Mouse (Mus musculus) limb, embryonic 11.5 days (tissue): Measurements from ENCODE around the gene Hdac6. TPM values are rescaled to one million over a fixed set of nuclear protein-coding genes. Genes with fewer than 3 reads are reported as not detected.

Experiments
- ATAC-seq: fragments of 200-750 bp; cut with Nextera tagmentation; 2 replicates; pipeline ENCODE4 v1.8.0; 2017; ENCODE audit warnings: low read depth; ENCODE audit not compliant: insufficient number of reproducible peaks, low FRiP score, low TSS enrichment
- DNase-seq: peaks from one replicate; pipeline ENCODE4 v3.0.0-alpha.2; 2015; ENCODE audit warnings: low spot score
- H3K27ac ChIP-seq: fragments of 300-500 bp; sonication (generic); replicated peaks from 2 replicates; pipeline ENCODE4 v1.5.1; 2014; ENCODE audit warnings: low read depth, mild to moderate bottlenecking, low read length
- H3K27me3 ChIP-seq: fragments of 300-500 bp; sonication (generic); 2 replicates; pipeline ENCODE4 v1.6.1; 2014; ENCODE audit warnings: mild to moderate bottlenecking, low read length, mixed read lengths; ENCODE audit not compliant: control insufficient read depth, insufficient read depth
- H3K36me3 ChIP-seq: fragments of 300-500 bp; sonication (generic); 2 replicates; pipeline ENCODE4 v1.6.1; 2014; ENCODE audit warnings: mild to moderate bottlenecking, low read length, moderate library complexity, mixed read lengths; ENCODE audit not compliant: control insufficient read depth, insufficient read depth
- H3K4me1 ChIP-seq: fragments of 300-500 bp; sonication (generic); 2 replicates; pipeline ENCODE4 v1.6.1; 2014; ENCODE audit warnings: low read length, mixed read lengths; ENCODE audit not compliant: control insufficient read depth, insufficient read depth
- H3K4me2 ChIP-seq: fragments of 300-500 bp; sonication (generic); 2 replicates; pipeline ENCODE4 v1.6.1; 2014; ENCODE audit warnings: low read depth, mild to moderate bottlenecking, moderate library complexity; ENCODE audit not compliant: severe bottlenecking
- H3K4me3 ChIP-seq: fragments of 300-500 bp; sonication (generic); 2 replicates; pipeline ENCODE4 v1.5.1; 2014; ENCODE audit warnings: low read depth, low read length
- H3K9ac ChIP-seq: fragments of 300-500 bp; sonication (generic); 2 replicates; pipeline ENCODE4 v1.6.1; 2014; ENCODE audit warnings: mild to moderate bottlenecking, low read length
- H3K9me3 ChIP-seq: fragments of 300-500 bp; sonication (generic); 2 replicates; pipeline ENCODE4 v1.6.1; 2016; ENCODE audit warnings: low read length; ENCODE audit not compliant: control insufficient read depth
- WGBS: fragments of 180-500 bp; shearing (Covaris S2); extraction: QIAGEN DNeasy Blood & Tissue Kit; methylation state at CpG from one replicate; pipeline ENCODE4 v1.1.7; 2014; 5-methylcytosine and 5-hydroxymethylcytosine counted together
- polyA plus RNA-seq: library from polyadenylated mRNA; unstranded; fragments of >200 nt; fragmentation: Nextera tagmentation; extraction: Ambion mirVana; gene quantifications from 2 replicates; pipeline ENCODE4 v1.2.1, GENCODE M21; 2014

Hdac6 gene
- polyA plus RNA-seq: 42.7 and 43.6 TPM in 2 replicates

DNA sequence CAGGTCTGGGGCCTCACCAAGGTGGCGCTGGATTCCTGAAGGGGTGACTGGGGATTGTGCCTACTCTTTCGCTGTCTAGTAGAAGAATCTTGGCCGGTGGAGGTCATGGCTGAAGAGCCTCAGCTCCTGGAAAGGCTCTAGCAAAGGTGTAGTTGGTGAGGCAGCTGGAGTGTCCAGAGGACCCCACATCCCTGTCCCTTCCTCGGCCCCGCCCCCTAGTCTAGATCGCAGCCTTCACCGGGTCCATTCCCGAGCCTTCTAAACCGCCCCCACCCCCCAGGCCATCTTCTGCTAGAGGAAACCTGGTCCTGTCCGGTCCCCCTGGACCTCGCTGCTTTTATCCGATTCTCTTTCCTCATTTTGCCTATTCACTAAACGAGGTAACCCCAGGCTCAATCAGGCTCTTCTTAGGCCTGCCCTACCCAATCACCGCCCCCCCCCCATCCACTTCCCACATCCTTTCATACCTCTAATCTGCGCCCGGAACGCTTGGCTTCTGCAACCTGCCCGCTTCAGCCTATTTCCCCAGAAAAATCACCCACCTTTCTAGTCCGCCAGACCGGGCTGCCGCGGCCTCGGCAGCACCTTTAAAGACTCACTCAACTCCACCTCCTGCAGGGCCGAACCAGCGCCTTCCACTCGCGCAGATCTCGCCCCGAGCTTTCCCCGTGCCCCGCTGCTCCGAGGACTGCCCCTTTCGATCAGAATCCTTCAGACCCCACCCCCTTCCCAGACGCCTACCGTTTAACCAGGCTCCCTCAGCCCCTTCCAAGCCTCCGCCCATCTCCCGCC is at the start of gene Hdac6:
Gene Hdac6, minus strand, starts transcription at position 782 of the 792 bp plus-strand sequence.
- H3K4me1 ChIP-seq: no peaks in the 10 kb centered on the region
- peak within 1 kb of the TSS; percentile 50 for H3K4me2 ChIP-seq
- peak within 1 kb of the TSS; percentile 36 for H3K4me3 ChIP-seq
- no peaks in the 10 kb centered on the region for H3K27me3 ChIP-seq
- WGBS: 18% methylated on average over 36 of the region's 37 CpGs
- H3K36me3 ChIP-seq: no peaks in the 10 kb centered on the region
- ATAC-seq (peak; percentile 41), DNase-seq (peak; percentile 23)
- H3K27ac ChIP-seq: no peak within 1 kb of the TSS
- H3K9me3 ChIP-seq: no peaks in the 10 kb centered on the region
- peak within 1 kb of the TSS; percentile 58 for H3K9ac ChIP-seq

DNA sequence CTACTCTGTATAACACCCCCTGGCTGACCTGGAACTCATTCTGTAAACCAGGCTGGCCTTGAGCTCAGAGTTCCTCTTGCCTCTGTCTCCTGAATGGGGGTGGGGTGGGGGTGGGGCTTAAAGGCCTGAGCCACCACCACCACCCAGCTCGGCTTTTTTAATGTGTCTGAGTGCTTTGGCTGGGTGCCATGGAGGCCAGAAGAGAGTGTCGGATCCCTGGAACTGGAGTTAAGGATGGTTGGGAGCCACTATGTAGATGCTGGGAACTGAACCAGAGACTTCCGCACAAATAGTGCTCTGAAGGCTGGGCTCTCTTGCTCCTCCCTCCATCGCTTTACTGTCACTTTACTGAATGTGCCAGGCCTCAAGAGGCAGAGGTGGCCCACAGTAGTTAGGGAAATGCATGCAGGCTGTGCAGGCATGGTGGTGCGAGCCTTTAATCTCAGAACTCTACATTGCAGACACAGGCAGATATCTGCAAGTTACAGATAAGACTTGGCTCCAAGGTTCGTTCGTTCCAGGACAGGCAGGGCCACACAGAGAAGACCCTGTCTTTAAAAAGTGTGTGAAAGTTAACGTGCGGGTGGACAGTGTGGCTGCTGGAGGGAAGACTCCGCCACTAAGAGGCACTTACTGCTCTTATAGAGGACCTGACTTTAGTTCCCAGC is 45.5 kb upstream of the Hdac6 start:
- Histone ChIP-seq H3K9ac (no peak overlapping the region), H3K36me3 (no peaks in the 10 kb centered on the region), H3K9me3 (no peaks in the 10 kb centered on the region), H3K27ac (no peak overlapping the region), H3K4me1 (no peaks in the 10 kb centered on the region), H3K4me2 (no peak overlapping the region), H3K27me3 (no peaks in the 10 kb centered on the region), H3K4me3 (no peak overlapping the region)
- 72% methylated on average over 10 of the region's 10 CpGs for WGBS
- no peak for ATAC-seq
- no peak for DNase-seq

DNA sequence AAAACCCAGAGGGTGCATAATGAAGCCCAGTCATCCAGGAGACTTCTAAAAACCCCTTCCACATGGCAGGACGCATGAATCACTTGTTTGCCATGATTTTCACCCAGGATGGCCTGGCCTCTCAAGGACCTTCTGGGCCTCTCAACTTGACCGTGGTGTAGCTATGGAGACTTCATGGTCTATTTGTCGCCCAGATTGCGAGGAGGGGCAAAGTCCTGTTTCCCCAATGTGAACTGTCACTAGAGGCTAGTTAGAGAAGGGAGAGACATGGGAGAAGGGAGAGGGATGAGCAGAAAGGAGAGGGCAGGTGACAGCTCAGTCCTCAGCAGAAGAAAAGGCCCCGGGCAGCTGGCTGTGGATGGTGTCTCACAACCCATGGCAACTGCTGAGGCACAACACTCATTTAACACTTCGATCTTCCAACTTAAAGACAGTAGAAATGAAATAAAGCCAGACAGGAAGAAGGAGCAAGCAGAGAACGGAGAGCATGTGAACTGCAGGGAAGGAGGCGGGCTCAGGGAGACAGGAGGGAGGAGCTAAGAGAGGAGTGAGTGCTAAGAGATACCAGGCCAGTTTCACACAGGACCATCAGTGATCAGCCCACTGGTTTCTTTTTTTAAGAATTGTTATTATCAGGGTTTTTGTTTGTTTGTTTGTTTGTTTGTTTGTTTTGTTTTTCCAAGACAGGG is 44.8 kb upstream of the Hdac6 start:
- H3K27ac ChIP-seq: no peak overlapping the region
- no peaks in the 10 kb centered on the region for H3K27me3 ChIP-seq
- DNase-seq: no peak
- no peaks in the 10 kb centered on the region for H3K36me3 ChIP-seq
- no peaks in the 10 kb centered on the region for H3K4me1 ChIP-seq
- H3K9me3 ChIP-seq: no peaks in the 10 kb centered on the region
- H3K9ac ChIP-seq: no peak overlapping the region
- ATAC-seq: no peak
- H3K4me2 ChIP-seq: no peak overlapping the region
- H3K4me3 ChIP-seq: no peak overlapping the region
- WGBS: 62% methylated on average over 8 of the region's 8 CpGs

DNA sequence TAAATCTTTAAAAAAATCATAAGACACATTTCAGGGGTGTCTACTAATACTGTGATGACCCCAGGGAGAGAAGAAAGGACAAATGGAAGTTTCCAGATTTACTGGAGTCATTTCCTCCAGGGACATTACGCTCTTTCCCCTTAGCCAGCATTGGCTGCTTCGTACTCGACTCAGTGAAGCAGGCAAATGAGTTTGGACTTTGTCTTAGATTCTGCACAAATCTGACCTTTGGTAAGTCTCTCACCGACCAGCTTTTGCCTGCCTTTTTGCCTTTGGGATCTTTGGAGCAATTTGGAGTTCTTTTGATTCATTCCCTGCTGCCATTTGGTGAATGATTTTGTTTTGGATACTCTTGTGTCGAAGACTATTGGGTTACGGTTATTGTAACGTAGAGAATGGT is 33.7 kb upstream of the Hdac6 start:
- no peaks in the 10 kb centered on the region for H3K36me3 ChIP-seq
- no peak for DNase-seq
- no peaks in the 10 kb centered on the region for H3K4me1 ChIP-seq
- H3K4me3 ChIP-seq: no peak overlapping the region
- H3K27me3 ChIP-seq: no peaks in the 10 kb centered on the region
- H3K27ac ChIP-seq: no peak overlapping the region
- ATAC-seq: no peak
- H3K9me3 ChIP-seq: no peaks in the 10 kb centered on the region
- WGBS: 89% methylated on average over 7 of the region's 7 CpGs
- no peak overlapping the region for H3K9ac ChIP-seq
- no peak overlapping the region for H3K4me2 ChIP-seq

DNA sequence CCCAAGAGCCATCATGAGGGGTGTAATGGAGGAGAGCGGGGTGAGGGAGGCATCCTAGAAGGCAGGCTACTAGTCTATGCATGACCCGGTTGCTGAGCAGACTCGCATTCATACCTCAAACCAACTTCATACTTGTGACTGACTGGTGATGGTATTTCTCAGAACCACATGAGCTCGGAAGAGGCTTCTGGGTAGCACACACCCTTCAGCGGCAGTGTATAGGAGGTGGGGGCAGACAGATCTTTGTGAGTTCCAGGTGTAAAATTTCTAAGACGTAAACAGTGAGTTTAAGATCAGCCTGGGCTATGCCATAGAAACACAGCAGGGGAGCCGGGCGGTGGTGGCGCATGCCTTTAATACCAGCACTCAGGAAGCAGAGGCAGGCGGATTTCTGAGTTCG is 30.2 kb upstream of the Hdac6 start, which contains the start of gene Gata1:
Gene Gata1, minus strand, starts transcription at position 180 of the 400 bp plus-strand sequence.
- Histone ChIP-seq H3K9me3 (no peaks in the 10 kb centered on the region), H3K4me3 (no peak within 1 kb of the TSS), H3K27ac (no peak within 1 kb of the TSS), H3K36me3 (no peaks in the 10 kb centered on the region), H3K27me3 (no peaks in the 10 kb centered on the region), H3K4me1 (no peaks in the 10 kb centered on the region), H3K4me2 (no peak within 1 kb of the TSS), H3K9ac (no peak within 1 kb of the TSS)
- DNase-seq: no peak
- no peak for ATAC-seq
- 89% methylated on average over 11 of the region's 11 CpGs for WGBS

DNA sequence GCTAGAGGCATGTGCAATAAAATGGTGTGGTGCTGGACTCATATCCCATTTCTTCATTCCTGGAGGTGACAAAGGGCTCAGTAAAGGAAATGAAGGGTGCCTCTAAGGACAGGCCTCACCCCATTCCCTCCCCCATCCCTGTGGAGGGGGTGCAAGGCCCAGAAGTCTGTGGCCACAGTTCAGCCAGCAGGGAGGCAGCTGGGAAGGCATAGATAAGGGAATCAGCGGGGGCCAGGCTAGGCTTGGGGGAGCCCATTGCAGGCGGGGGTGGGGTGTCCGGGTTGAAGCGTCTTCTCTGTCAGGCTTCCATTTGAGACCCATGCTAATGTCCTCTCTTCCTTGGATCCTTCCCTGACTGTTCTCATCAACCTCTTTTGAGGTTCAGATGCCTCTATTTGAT is 23.6 kb upstream of the Hdac6 start:
- no peak overlapping the region for H3K27ac ChIP-seq
- DNase-seq: no peak
- H3K9me3 ChIP-seq: no peaks in the 10 kb centered on the region
- no peak for ATAC-seq
- H3K4me3 ChIP-seq: no peak overlapping the region
- H3K4me2 ChIP-seq: no peak overlapping the region
- no peak overlapping the region for H3K9ac ChIP-seq
- no peaks in the 10 kb centered on the region for H3K4me1 ChIP-seq
- no peaks in the 10 kb centered on the region for H3K27me3 ChIP-seq
- H3K36me3 ChIP-seq: no peaks in the 10 kb centered on the region
- 68% methylated on average over 4 of the region's 4 CpGs for WGBS

DNA sequence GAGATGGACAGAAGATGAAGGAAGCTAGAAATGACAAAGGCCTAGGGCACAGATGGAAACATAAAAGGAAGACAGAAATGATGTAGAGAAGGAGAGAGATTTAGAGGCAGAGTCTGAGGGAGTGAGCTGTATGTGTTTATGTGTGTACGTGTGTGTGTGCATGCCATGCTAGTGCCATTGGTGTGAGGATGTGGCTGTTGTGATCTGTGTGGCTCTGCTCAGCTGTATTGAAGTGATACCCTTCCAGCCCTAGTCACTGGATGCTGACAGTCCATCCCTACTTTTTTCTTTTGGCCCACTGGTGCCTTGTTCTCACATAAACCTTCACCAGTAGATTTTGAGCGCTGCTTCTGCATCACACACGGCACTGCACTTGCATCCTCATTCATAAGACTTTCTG is 21.2 kb upstream of the Hdac6 start:
- Histone ChIP-seq H3K4me1 (no peaks in the 10 kb centered on the region), H3K27me3 (no peaks in the 10 kb centered on the region), H3K4me3 (no peak overlapping the region), H3K36me3 (no peaks in the 10 kb centered on the region), H3K27ac (no peak overlapping the region), H3K9ac (no peak overlapping the region), H3K4me2 (no peak overlapping the region), H3K9me3 (no peaks in the 10 kb centered on the region)
- ATAC-seq (no peak), DNase-seq (no peak)
- 93% methylated on average over 3 of the region's 3 CpGs for WGBS

DNA sequence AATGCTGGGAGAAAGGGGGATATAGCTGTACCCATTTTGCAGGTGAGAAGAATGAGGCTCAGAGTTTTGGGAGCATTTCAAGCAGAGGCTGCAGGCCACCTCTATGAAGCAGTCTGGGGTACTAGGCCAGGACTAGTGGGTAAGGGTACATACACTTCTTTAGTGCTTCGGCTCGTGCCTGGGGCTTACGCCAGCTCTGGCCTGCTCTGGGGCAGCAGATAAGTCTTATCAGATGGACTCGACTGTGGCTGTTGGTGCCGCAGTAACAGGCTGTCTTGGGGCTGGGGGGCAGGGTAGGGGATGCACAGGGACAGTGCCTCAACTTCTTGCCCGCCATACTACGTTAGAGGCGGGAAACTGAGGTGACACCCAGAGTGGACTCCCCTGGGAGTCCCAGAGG is 20.5 kb upstream of the Hdac6 start:
- WGBS: 79% methylated on average over 8 of the region's 8 CpGs
- H3K9me3 ChIP-seq: no peaks in the 10 kb centered on the region
- no peak overlapping the region for H3K4me3 ChIP-seq
- ATAC-seq (no peak), DNase-seq (no peak)
- no peak overlapping the region for H3K27ac ChIP-seq
- no peak overlapping the region for H3K4me2 ChIP-seq
- H3K27me3 ChIP-seq: no peaks in the 10 kb centered on the region
- no peaks in the 10 kb centered on the region for H3K4me1 ChIP-seq
- no peaks in the 10 kb centered on the region for H3K36me3 ChIP-seq
- no peak overlapping the region for H3K9ac ChIP-seq
